Mouse (Mus musculus) limb, embryonic 14.5 days (tissue): ENCODE data around the gene Plekhg3. TPM values are rescaled to one million over a fixed set of nuclear protein-coding genes. Genes with fewer than 3 reads are reported as not detected.

Experiments used
- ATAC-seq: fragments of 200-750 bp; cut with Nextera tagmentation; 2 replicates; pipeline ENCODE4 v1.8.0; 2017; ENCODE audit warnings: low read depth, moderate number of reproducible peaks, moderate TSS enrichment; ENCODE audit not compliant: low FRiP score
- DNase-seq: peaks from one replicate; pipeline ENCODE4 v3.0.0-alpha.2; 2015; ENCODE audit warnings: low spot score
- H3K27ac ChIP-seq: fragments of 300-500 bp; sonication (generic); replicated peaks from 2 replicates; pipeline ENCODE4 v1.5.1; 2014; ENCODE audit warnings: low read depth, mild to moderate bottlenecking, low read length, moderate library complexity, mixed read lengths
- H3K27me3 ChIP-seq: fragments of 300-500 bp; sonication (generic); 2 replicates; pipeline ENCODE4 v1.6.1; 2014; ENCODE audit warnings: low read length, mixed read lengths; ENCODE audit not compliant: control insufficient read depth, insufficient read depth
- H3K36me3 ChIP-seq: fragments of 300-500 bp; sonication (generic); 2 replicates; pipeline ENCODE4 v1.6.1; 2014; ENCODE audit warnings: mild to moderate bottlenecking, low read length, moderate library complexity, mixed read lengths; ENCODE audit not compliant: control insufficient read depth, insufficient read depth
- H3K4me1 ChIP-seq: fragments of 300-500 bp; sonication (generic); 2 replicates; pipeline ENCODE4 v1.6.1; 2014; ENCODE audit warnings: antibody characterized with exemption, low read length, mixed read lengths; ENCODE audit not compliant: control insufficient read depth, insufficient read depth
- H3K4me2 ChIP-seq: fragments of 300-500 bp; sonication (generic); replicated peaks from 2 replicates; pipeline ENCODE4 v1.6.1; 2014; ENCODE audit warnings: low read depth, mild to moderate bottlenecking, low read length, moderate library complexity; ENCODE audit not compliant: severe bottlenecking
- H3K4me3 ChIP-seq: fragments of 300-500 bp; sonication (generic); replicated peaks from 2 replicates; pipeline ENCODE4 v1.5.1; 2014; ENCODE audit warnings: low read length
- H3K9ac ChIP-seq: fragments of 300-500 bp; sonication (generic); 2 replicates; pipeline ENCODE4 v1.6.1; 2014; ENCODE audit warnings: mild to moderate bottlenecking, low read depth, low read length, moderate library complexity; ENCODE audit not compliant: severe bottlenecking
- H3K9me3 ChIP-seq: fragments of 300-500 bp; sonication (generic); 2 replicates; pipeline ENCODE4 v1.6.1; 2016; ENCODE audit warnings: low read length; ENCODE audit not compliant: control insufficient read depth
- POLR2A ChIP-seq: fragments of 200-500 bp; IDR thresholded peaks from 2 replicates; pipeline ENCODE4 v1.8.0; 2012; ENCODE audit warnings: inconsistent platforms, mild to moderate bottlenecking, moderate library complexity, borderline replicate concordance; ENCODE audit not compliant: insufficient read depth, insufficient read length; ENCODE audit errors: extremely low read depth
- WGBS: fragments of 180-500 bp; shearing (Covaris S2); extraction: QIAGEN DNeasy Blood & Tissue Kit; methylation state at CpG from one replicate; pipeline ENCODE4 v1.1.7; 2014; 5-methylcytosine and 5-hydroxymethylcytosine counted together
- polyA plus RNA-seq, 2 experiments: library from polyadenylated mRNA; depleted of rRNA in 1 of 2; stranded (reverse) in 1 of 2; unstranded in 1 of 2; fragments of >200 nt; fragmentation: Nextera tagmentation in 1 of 2; extraction: Ambion mirVana in 1 of 2; gene quantifications; 2 replicates each; pipeline versions ENCODE4 v1.2.1 to v1.2.3; 2012 to 2014

Gene Plekhg3
- polyA plus RNA-seq, 2 experiments = 5.6 to 22.7 TPM

GRCm38 (mm10) chr12:76486943-76487342 lies 43.7 kb upstream of the Plekhg3 start:
- Histone ChIP-seq H3K9me3 (no peaks in the 10 kb centered on the region), H3K4me3 (no peak overlapping the region), H3K27me3 (no peaks in the 10 kb centered on the region), H3K9ac (no peak overlapping the region), H3K4me2 (no peak overlapping the region), H3K36me3 (no peaks in the 10 kb centered on the region), H3K4me1 (no peaks in the 10 kb centered on the region; the same call in 1 of the 2 replicates), H3K27ac (no peak overlapping the region)
- TF ChIP-seq POLR2A = no peak
- 80% methylated on average over 9 of the region's 9 CpGs for WGBS
- ATAC-seq = no peak
- DNase-seq = no peak

- DNase-seq (no peak), ATAC-seq (no peak)
- TF ChIP-seq POLR2A = no peak
- H3K9ac ChIP-seq = no peak overlapping the region
- no peaks in the 10 kb centered on the region for H3K27me3 ChIP-seq
- no peaks in the 10 kb centered on the region for H3K36me3 ChIP-seq
- 90% methylated on average over 1 of the region's 1 CpGs for WGBS
- H3K4me2 ChIP-seq = no peak overlapping the region
- H3K4me3 ChIP-seq = no peak overlapping the region
- peaks cover 3% of the 10 kb centered on the region; the same call in 1 of the 2 replicates for H3K4me1 ChIP-seq
- no peak overlapping the region for H3K27ac ChIP-seq
- H3K9me3 ChIP-seq = no peaks in the 10 kb centered on the region
Observed at GRCm38 (mm10) chr12:76490798-76491197, 39.9 kb upstream of the Plekhg3 start.

GRCm38 (mm10) chr12:76493462-76493861 lies 37.2 kb upstream of the Plekhg3 start:
- Histone ChIP-seq H3K9ac (no peak overlapping the region), H3K27me3 (no peaks in the 10 kb centered on the region), H3K36me3 (no peaks in the 10 kb centered on the region), H3K27ac (no peak overlapping the region), H3K4me2 (no peak overlapping the region), H3K4me3 (no peak overlapping the region), H3K9me3 (no peaks in the 10 kb centered on the region), H3K4me1 (peaks cover 3% of the 10 kb centered on the region; the same call in 1 of the 2 replicates)
- ATAC-seq (peak; percentile 47), DNase-seq (peak; percentile 81)
- 22% methylated on average over 5 of the region's 5 CpGs for WGBS
- TF ChIP-seq POLR2A = no peak

DNA sequence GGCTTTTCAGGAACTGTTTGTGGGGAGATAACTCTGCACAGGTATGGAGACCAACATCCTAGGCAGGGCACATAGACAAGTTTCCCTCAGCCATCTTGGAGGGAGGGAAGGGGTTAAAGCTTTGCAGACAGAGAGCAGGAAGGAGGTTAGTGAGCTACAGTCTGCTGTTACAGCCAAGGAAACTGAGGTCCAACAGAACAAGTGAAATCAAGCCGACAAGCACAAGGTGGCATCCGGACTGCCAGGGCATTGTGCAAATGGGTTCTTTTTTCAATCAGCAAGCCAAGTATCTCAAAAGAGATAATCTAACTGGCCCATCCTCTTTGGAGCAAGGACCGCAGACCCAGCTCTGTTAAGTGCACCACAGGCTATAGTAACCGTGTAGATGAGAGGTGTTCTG lies 35.3 kb upstream of the Plekhg3 start:
- 68% methylated on average over 4 of the region's 4 CpGs for WGBS
- Histone ChIP-seq H3K9me3 (no peaks in the 10 kb centered on the region), H3K4me1 (peaks cover 3% of the 10 kb centered on the region; the same call in 1 of the 2 replicates), H3K9ac (0 out of 2 replicates have a peak overlapping the region, but pooled peaks have one; percentile 7), H3K36me3 (no peaks in the 10 kb centered on the region), H3K27ac (no peak overlapping the region), H3K27me3 (no peaks in the 10 kb centered on the region), H3K4me2 (no peak overlapping the region), H3K4me3 (no peak overlapping the region)
- TF ChIP-seq POLR2A = no peak
- ATAC-seq (no peak), DNase-seq (no peak)

GRCm38 (mm10) chr12:76496324-76496723 lies 34.4 kb upstream of the Plekhg3 start:
- Histone ChIP-seq H3K4me3 (no peak overlapping the region), H3K4me2 (no peak overlapping the region), H3K36me3 (no peaks in the 10 kb centered on the region), H3K9ac (no peak overlapping the region), H3K9me3 (no peaks in the 10 kb centered on the region), H3K4me1 (peaks cover 3% of the 10 kb centered on the region; the same call in 1 of the 2 replicates), H3K27ac (no peak overlapping the region), H3K27me3 (no peaks in the 10 kb centered on the region)
- ATAC-seq (no peak), DNase-seq (peak; percentile 76)
- TF ChIP-seq POLR2A = no peak
- 26% methylated on average over 12 of the region's 12 CpGs for WGBS

DNA sequence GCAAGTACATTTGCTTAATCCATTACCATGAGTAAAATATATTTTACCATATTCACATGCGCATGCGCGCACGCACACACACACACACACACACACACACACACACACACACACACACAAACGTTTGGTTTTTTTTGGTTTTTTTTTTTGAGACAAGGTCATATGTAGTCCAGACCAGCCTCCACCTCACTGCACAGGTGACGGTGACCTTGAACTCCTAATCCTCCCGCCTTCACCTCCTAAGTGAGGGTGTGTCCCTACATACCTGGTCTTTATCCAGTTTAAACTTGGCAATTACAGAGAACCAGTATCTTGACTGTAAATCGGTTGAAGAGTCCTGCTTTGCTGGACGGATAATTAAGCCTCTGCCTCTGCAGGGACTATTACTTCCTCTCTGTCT lies 31.4 kb upstream of the Plekhg3 start:
- DNase-seq = no peak
- Histone ChIP-seq H3K4me3 (no peak overlapping the region), H3K27ac (no peak overlapping the region), H3K9ac (no peak overlapping the region), H3K4me2 (no peak overlapping the region), H3K4me1 (no peaks in the 10 kb centered on the region), H3K27me3 (no peaks in the 10 kb centered on the region), H3K9me3 (no peaks in the 10 kb centered on the region), H3K36me3 (no peaks in the 10 kb centered on the region)
- ATAC-seq = no peak
- 80% methylated on average over 9 of the region's 9 CpGs for WGBS
- TF ChIP-seq POLR2A = no peak
